Comparison of ENCODE assay signal across 13 mouse cellular contexts in the genomic region with DNA sequence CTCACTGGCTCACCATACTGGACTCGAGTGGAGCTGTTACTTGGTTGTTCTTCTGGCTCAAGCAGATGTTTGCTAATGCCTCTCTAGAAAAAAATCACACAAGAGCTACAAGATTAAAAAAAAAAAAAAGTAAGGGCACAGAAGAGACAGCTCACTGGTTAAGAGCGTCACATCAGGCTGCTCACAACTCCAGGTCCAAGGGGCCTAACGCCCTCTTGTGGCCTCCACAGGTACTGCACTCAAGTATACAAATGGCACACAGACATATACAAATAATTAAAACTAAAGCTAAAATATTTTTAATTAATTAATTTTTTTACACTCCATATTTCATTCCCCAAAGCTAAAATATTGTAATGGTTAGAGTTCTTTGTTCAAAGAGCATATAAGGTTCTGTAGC. TPM values are rescaled to one million over a fixed set of nuclear protein-coding genes. Genes with fewer than 3 reads are reported as not detected.
DNase-seq lines count a peak whose midpoint lies in the region; ATAC-seq and TF ChIP-seq lines count a peak whose summit lies in the region.
"Had no signal": no experiment of that assay in that cellular context is flagged by ENCODE, and none has a peak within 500 bp of the region (broad histone marks: within the 10 kb centered on the region; RNA-seq: fewer than 3 reads in every experiment).

No protein-coding gene starts in this region.

- no peak for TF ChIP-seq EP300 in heart, adult 2 months (IDR thresholded peaks at IDR 0.05; ENCODE audit: insufficient read depth, low read depth, low read length)
- no peak for TF ChIP-seq EP300 in MEL (IDR thresholded peaks at IDR 0.05; ENCODE audit: low read depth in 1 of 2, low read length in 2 of 2)

- TF ChIP-seq POLR2A in heart, adult 2 months (IDR thresholded peaks at IDR 0.05; ENCODE audit: insufficient read depth, low read depth, low read length): no peak
- no peak for TF ChIP-seq POLR2A in MEL (IDR thresholded peaks at IDR 0.05; ENCODE audit: control insufficient read depth in 1 of 2, insufficient read depth in 1 of 2, low read depth in 1 of 2, low read length in 2 of 2, poor library complexity in 1 of 2)
- no peak for TF ChIP-seq POLR2A in olfactory bulb, adult 2 months (IDR thresholded peaks at IDR 0.05; ENCODE audit: insufficient read depth, low read depth, low read length)

- H3K27ac ChIP-seq in heart, adult 2 months: no peak overlapping the region
- no peak overlapping the region for H3K27ac ChIP-seq in midbrain, embryonic 11.5 days (ENCODE audit: low read depth, low read length)
- no peak overlapping the region for H3K27ac ChIP-seq in midbrain, embryonic 15.5 days
- no peak overlapping the region for H3K27ac ChIP-seq in MEL (ENCODE audit: control insufficient read depth, low read depth, low read length)
- no peak overlapping the region for H3K27ac ChIP-seq in olfactory bulb, adult 2 months (ENCODE audit: insufficient read depth, low read depth, low read length)
- H3K27ac ChIP-seq in intestine, embryonic 15.5 days: no peak overlapping the region
- H3K27ac ChIP-seq: liver, embryonic 15.5 days; midbrain, embryonic 13.5 days had no signal

- no peak for TF ChIP-seq RAD21 in MEL (IDR thresholded peaks at IDR 0.05; ENCODE audit: low read depth, low read length)

- intact Hi-C loops in heart, adult 2 months (cut with DNase I): no loop called here

- WGBS in heart, adult 2 months: 61% methylated on average over 3 of the region's 3 CpGs
- WGBS in midbrain, embryonic 11.5 days: 62% methylated on average over 3 of the region's 3 CpGs
- 56% methylated on average over 3 of the region's 3 CpGs for WGBS in midbrain, embryonic 15.5 days
- 56% methylated on average over 3 of the region's 3 CpGs for WGBS in olfactory bulb, adult 2 months
- WGBS in intestine, embryonic 15.5 days: 62% methylated on average over 3 of the region's 3 CpGs

- H3K27me3 ChIP-seq in heart, adult 2 months (ENCODE audit: control insufficient read depth, insufficient read depth, low read length): no peaks in the 10 kb centered on the region
- no peaks in the 10 kb centered on the region; the same call in 1 of the 2 replicates for H3K27me3 ChIP-seq in midbrain, embryonic 11.5 days (ENCODE audit: control insufficient read depth, insufficient read depth, low read length)
- H3K27me3 ChIP-seq in midbrain, embryonic 15.5 days (replicated peaks): no peaks in the 10 kb centered on the region
- no peaks in the 10 kb centered on the region for H3K27me3 ChIP-seq in MEL (ENCODE audit: control insufficient read depth in 1 of 2, insufficient read depth in 2 of 2, low read length in 2 of 2)
- no peaks in the 10 kb centered on the region for H3K27me3 ChIP-seq in intestine, embryonic 15.5 days (replicated peaks)

- no peaks in the 10 kb centered on the region for H3K9me3 ChIP-seq in midbrain, embryonic 11.5 days (ENCODE audit: control insufficient read depth, low read length)
- no peaks in the 10 kb centered on the region for H3K9me3 ChIP-seq in midbrain, embryonic 15.5 days
- H3K9me3 ChIP-seq in MEL (replicated peaks; ENCODE audit: insufficient read depth, low read length): no peaks in the 10 kb centered on the region
- H3K9me3 ChIP-seq in intestine, embryonic 15.5 days: no peaks in the 10 kb centered on the region
- H3K9me3 ChIP-seq: liver, embryonic 15.5 days had no signal

- no peak overlapping the region for H3K9ac ChIP-seq in heart, adult 2 months (ENCODE audit: low read depth, low read length)
- H3K9ac ChIP-seq in midbrain, embryonic 11.5 days (ENCODE audit: low read length): no peak overlapping the region
- H3K9ac ChIP-seq in midbrain, embryonic 15.5 days: no peak overlapping the region
- no peak overlapping the region for H3K9ac ChIP-seq in MEL (ENCODE audit: control insufficient read depth, low read depth, low read length, poor library complexity, severe bottlenecking)
- no peak overlapping the region for H3K9ac ChIP-seq in intestine, embryonic 15.5 days
- H3K9ac ChIP-seq: liver, embryonic 15.5 days; midbrain, embryonic 13.5 days had no signal

- ATAC-seq in midbrain, embryonic 11.5 days (ENCODE audit: low FRiP score): no peak
- ATAC-seq in midbrain, embryonic 15.5 days (replicated peaks): no peak
- ATAC-seq in intestine, embryonic 15.5 days: no peak
- ATAC-seq: midbrain, embryonic 13.5 days had no signal

- no peaks in the 10 kb centered on the region; the same call in none of the 2 replicates for H3K36me3 ChIP-seq in heart, adult 2 months (ENCODE audit: control insufficient read depth, insufficient read depth, low read length)
- H3K36me3 ChIP-seq in midbrain, embryonic 11.5 days (ENCODE audit: control insufficient read depth, insufficient read depth, low read length): no peaks in the 10 kb centered on the region
- H3K36me3 ChIP-seq in midbrain, embryonic 15.5 days (replicated peaks): no peaks in the 10 kb centered on the region
- H3K36me3 ChIP-seq in MEL (ENCODE audit: control insufficient read depth in 1 of 2, insufficient read depth in 2 of 2, low read length in 2 of 2): peaks cover 0 to 7% of the 10 kb centered on the region in 2 experiments; a peak in 2 of 4 replicates
- H3K36me3 ChIP-seq in intestine, embryonic 15.5 days: no peaks in the 10 kb centered on the region
- H3K36me3 ChIP-seq: G1E; liver, embryonic 15.5 days; midbrain, embryonic 13.5 days had no signal

- H3K4me1 ChIP-seq in heart, adult 2 months (ENCODE audit: control insufficient read depth, insufficient read depth, low read length): no peaks in the 10 kb centered on the region; the same call in 1 of the 2 replicates
- no peaks in the 10 kb centered on the region; the same call in 1 of the 2 replicates for H3K4me1 ChIP-seq in midbrain, embryonic 11.5 days (ENCODE audit: control insufficient read depth, insufficient read depth, low read length)
- peaks cover 21% of the 10 kb centered on the region for H3K4me1 ChIP-seq in midbrain, embryonic 15.5 days
- H3K4me1 ChIP-seq in MEL (ENCODE audit: control insufficient read depth in 1 of 2, insufficient read depth in 2 of 2, low read length in 2 of 2): peaks cover 0 to 6% of the 10 kb centered on the region in 2 experiments; a peak in 3 of 4 replicates
- H3K4me1 ChIP-seq in olfactory bulb, adult 2 months (ENCODE audit: control insufficient read depth, insufficient read depth, low read length): no peaks in the 10 kb centered on the region
- H3K4me1 ChIP-seq in intestine, embryonic 15.5 days (replicated peaks): no peaks in the 10 kb centered on the region; the same call in none of the 2 replicates

- no peak overlapping the region for H3K4me2 ChIP-seq in midbrain, embryonic 11.5 days
- H3K4me2 ChIP-seq in midbrain, embryonic 15.5 days: no peak overlapping the region
- no peak overlapping the region for H3K4me2 ChIP-seq in intestine, embryonic 15.5 days (replicated peaks)
- H3K4me2 ChIP-seq: liver, embryonic 15.5 days; midbrain, embryonic 13.5 days had no signal

- DNase-seq in heart, adult 2 months: no peak
- DNase-seq in heart, adult 18-20 months: no peak
- DNase-seq in midbrain, embryonic 11.5 days (ENCODE audit: low spot score, missing footprints): peak; percentile 69
- peak; percentile 69 for DNase-seq in MEL (ENCODE audit: low read depth, low spot score)
- no peak for DNase-seq in adrenal gland, adult 18-20 months (ENCODE audit: low spot score in 2 of 2)
- DNase-seq: adrenal gland, postnatal 25 days; gastrocnemius, postnatal 10 days had no signal

- no peaks in the 10 kb centered on the region for H3K79me2 ChIP-seq in heart, adult 2 months (replicated peaks; ENCODE audit: control insufficient read depth, insufficient read depth, low read length)
- H3K79me2 ChIP-seq in MEL (ENCODE audit: control insufficient read depth, insufficient read depth, low read length, poor library complexity): peaks cover 24% of the 10 kb centered on the region

- no peak overlapping the region for H3K4me3 ChIP-seq in heart, adult 2 months
- no peak overlapping the region for H3K4me3 ChIP-seq in midbrain, embryonic 11.5 days (ENCODE audit: low read depth, low read length)
- H3K4me3 ChIP-seq in midbrain, embryonic 15.5 days: no peak overlapping the region
- H3K4me3 ChIP-seq in MEL (ENCODE audit: control insufficient read depth in 1 of 2, insufficient read depth in 1 of 2, low read depth in 2 of 2, low read length in 2 of 2): no peak overlapping the region
- H3K4me3 ChIP-seq in olfactory bulb, adult 2 months (ENCODE audit: insufficient read depth, low read depth, low read length): no peak overlapping the region
- no peak overlapping the region for H3K4me3 ChIP-seq in intestine, embryonic 15.5 days (replicated peaks)
- H3K4me3 ChIP-seq: liver, embryonic 15.5 days; midbrain, embryonic 13.5 days had no signal

- peak; percentile 70 for TF ChIP-seq CTCF in heart, adult 2 months (IDR thresholded peaks at IDR 0.05)
- peak in 2 of 3 experiments; percentile 84 to 85; a peak in 4 of 6 replicates for TF ChIP-seq CTCF in MEL (IDR thresholded peaks at IDR 0.05 in 2 of 3, conservative IDR thresholded peaks at IDR 0.05 in 1 of 3; ENCODE audit: control insufficient read depth in 1 of 3, insufficient read depth in 1 of 3, low read depth in 2 of 3, low read length in 3 of 3, poor library complexity in 1 of 3, severe bottlenecking in 1 of 3)
- TF ChIP-seq CTCF in olfactory bulb, adult 2 months (IDR thresholded peaks at IDR 0.05; ENCODE audit: insufficient read depth, low read depth, low read length): peak; percentile 59; the same call in 1 of the 2 replicates

TF ChIP-seq in MEL, 35 proteins besides CTCF, POLR2A, EP300 and RAD21 (continues in another document):
- TF ChIP-seq ZKSCAN1 (IDR thresholded peaks at IDR 0.05; ENCODE audit: low read depth, low read length) (no peak), GATA1 (IDR thresholded peaks at IDR 0.05; ENCODE audit: low read depth, low read length) (no peak), E2F4 (IDR thresholded peaks at IDR 0.05; ENCODE audit: borderline replicate concordance, low read depth, low read length) (no peak), NRF1 (IDR thresholded peaks at IDR 0.05; ENCODE audit: insufficient read depth, low read depth, low read length, poor library complexity, severe bottlenecking) (no peak), MYC (IDR thresholded peaks at IDR 0.05; ENCODE audit: low read depth, low read length) (no peak), ZMIZ1 (IDR thresholded peaks at IDR 0.05; ENCODE audit: low read depth, low read length) (no peak)

RNA-seq across cellular contexts. Expression of a gene that starts 3.1 kb away (rescaled TPM):
- 10 to 100 TPM; 17.3 to 19.6 TPM for total RNA-seq in heart, adult 2 months (2021)
- 14.1 and 22.5 TPM in 2 replicates for polyA plus RNA-seq in heart, adult 2 months (2012; rRNA removed)
- total RNA-seq in heart, adult 18-20 months (2021): 10 to 100 TPM; 15.9 to 18.3 TPM
- 30.3 and 30.8 TPM in 2 replicates for polyA plus RNA-seq in midbrain, embryonic 11.5 days (2014; fragmentation: Nextera tagmentation; extraction: Ambion mirVana)
- 26.8 and 29.7 TPM in 2 replicates for polyA plus RNA-seq in midbrain, embryonic 15.5 days (2015; fragmentation: Nextera tagmentation; extraction: Ambion mirVana)
- 66.6 and 69.4 TPM in 2 replicates for total RNA-seq in MEL (2012; rRNA removed)
- polyA plus RNA-seq in MEL (2012; ENCODE audit: insufficient read depth in 1 of 2, insufficient read length in 2 of 2, low read depth in 1 of 2, low replicate concordance in 2 of 2, missing spikeins in 1 of 2): 10 to 100 TPM; 54.8 to 61.4 TPM
- not detected in 2 replicates for polyA plus RNA-seq in olfactory bulb, adult 2 months (2012; ENCODE audit: insufficient read depth, insufficient read length, low replicate concordance, missing spikeins)
- polyA plus RNA-seq in intestine, embryonic 15.5 days (2015; fragmentation: Nextera tagmentation; extraction: Ambion mirVana): 50.4 and 53.8 TPM in 2 replicates
- 10 to 100 TPM; 56.5 to 64.2 TPM for total RNA-seq in adrenal gland, adult 18-20 months (2021)

Comparison
In these comparisons a context has a peak if more than half of its experiments do, and no peak if none do; other contexts are left out.
1. DNase-seq: peak in midbrain, embryonic 11.5 days (single experiment) and MEL (single experiment); none in heart, adult 2 months (0 of 2), heart, adult 18-20 months (0 of 2) and adrenal gland, adult 18-20 months (0 of 2).
2. Peak in every context shown above with its lines, with median percentiles within 50 percentile points of each other: CTCF ChIP-seq.